Mouse (Mus musculus) large intestine, adult 2 months (tissue): ENCODE data around the gene Aox4. TPM values are rescaled to one million over a fixed set of nuclear protein-coding genes. Genes with fewer than 3 reads are reported as not detected.

Experiments used
- DNase-seq: peaks from one replicate; pipeline ENCODE4 v3.0.0-alpha.2; 2012; ENCODE audit warnings: low read depth, low spot score
- WGBS: fragments of 180-500 bp; shearing (Covaris S2); methylation state at CpG from one replicate; pipeline ENCODE4 v1.1.7; 2018; 5-methylcytosine and 5-hydroxymethylcytosine counted together
- polyA plus RNA-seq: library from polyadenylated mRNA; depleted of rRNA; stranded (reverse); fragments of >200 nt; gene quantifications from 2 replicates; pipeline ENCODE4 v1.2.3, GENCODE M21; 2012; rRNA removed

The Aox4 gene
- polyA plus RNA-seq, result not detected in 2 replicates

DNA sequence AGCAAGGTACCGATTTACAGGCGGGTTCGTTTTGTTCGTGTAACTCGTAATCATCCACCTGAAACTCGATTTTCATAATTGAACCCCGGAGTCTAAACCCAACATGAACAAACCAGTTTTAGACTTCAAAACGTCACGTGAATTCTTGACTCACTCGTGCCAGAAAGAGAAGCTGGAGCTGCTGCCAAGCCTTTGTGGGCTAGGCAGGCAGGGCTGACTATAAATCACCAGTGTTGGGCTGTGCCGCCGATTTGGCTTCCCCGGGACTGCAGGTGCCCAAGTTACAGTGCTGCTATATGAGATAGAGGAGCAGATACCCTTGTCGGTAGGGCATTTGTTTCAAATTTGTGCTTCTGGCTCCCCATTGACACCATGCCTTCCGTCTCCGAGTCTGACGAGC, at the start of gene Aox4:
Aox4 (plus strand) TSS at position 195 of the 400 bp plus-strand sequence.
- DNase-seq, result no peak
- 55% methylated on average over 17 of the region's 17 CpGs for WGBS

DNA sequence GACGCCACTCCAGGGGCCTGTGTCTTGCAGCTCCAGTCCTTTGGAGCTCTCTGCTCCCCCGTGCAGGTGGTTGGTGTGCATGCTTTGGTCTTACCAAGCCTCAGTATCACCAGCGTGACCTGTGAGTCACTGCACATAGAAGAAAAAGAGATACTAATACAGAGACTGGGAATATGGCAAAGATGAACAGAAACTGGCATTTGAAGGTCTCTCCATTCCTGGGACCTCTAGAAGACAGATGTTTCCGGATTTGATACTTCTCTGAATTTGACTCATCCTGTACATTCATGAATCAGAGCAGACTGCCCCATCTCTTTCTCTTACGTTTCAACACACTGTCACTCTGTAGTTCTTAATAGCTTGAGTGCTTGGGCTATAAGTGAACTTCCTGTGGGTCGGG, 40.3 kb upstream of the Aox4 start:
- DNase-seq, result no peak
- WGBS, result 59% methylated on average over 6 of the region's 6 CpGs

GRCm38 (mm10) chr1:58188514-58189175, 21.6 kb upstream of the Aox4 start:
- WGBS, result 63% methylated on average over 5 of the region's 5 CpGs
- DNase-seq, result no peak

GRCm38 (mm10) chr1:58194317-58194716, 15.9 kb upstream of the Aox4 start:
- WGBS, result 80% methylated on average over 12 of the region's 12 CpGs
- DNase-seq, result no peak

- 65% methylated on average over 3 of the region's 3 CpGs for WGBS
- no peak for DNase-seq
These were observed 15.2 kb upstream of the Aox4 start for GRCm38 (mm10) chr1:58194988-58195387.

- 21% methylated on average over 10 of the region's 10 CpGs for WGBS
- no peak for DNase-seq
These were observed 14.7 kb upstream of the Aox4 start for GRCm38 (mm10) chr1:58195541-58195940.

DNA sequence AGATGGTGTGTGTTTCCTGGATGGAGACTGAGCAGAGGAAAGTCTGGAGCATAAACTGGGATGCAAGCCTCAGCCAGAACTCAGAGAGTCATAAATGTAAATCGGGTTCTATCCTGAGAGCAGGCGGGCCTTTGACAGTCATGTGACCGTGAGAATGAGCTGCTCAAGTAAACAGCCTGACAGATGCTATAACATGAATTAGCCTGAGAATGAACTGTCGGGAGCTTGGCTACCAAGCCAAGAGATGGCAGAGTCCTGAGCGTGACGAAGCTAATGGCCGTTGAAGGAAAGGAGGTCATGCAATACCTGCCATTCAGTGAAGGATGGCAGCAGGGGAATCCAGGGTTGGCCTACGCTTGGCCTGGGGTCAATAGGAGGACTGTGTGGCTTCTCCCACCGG, 13.2 kb upstream of the Aox4 start:
- 25% methylated on average over 9 of the region's 9 CpGs for WGBS
- no peak for DNase-seq

- WGBS, result 68% methylated on average over 4 of the region's 4 CpGs
These were observed 11.8 kb upstream of the Aox4 start for GRCm38 (mm10) chr1:58198386-58198785.

DNA sequence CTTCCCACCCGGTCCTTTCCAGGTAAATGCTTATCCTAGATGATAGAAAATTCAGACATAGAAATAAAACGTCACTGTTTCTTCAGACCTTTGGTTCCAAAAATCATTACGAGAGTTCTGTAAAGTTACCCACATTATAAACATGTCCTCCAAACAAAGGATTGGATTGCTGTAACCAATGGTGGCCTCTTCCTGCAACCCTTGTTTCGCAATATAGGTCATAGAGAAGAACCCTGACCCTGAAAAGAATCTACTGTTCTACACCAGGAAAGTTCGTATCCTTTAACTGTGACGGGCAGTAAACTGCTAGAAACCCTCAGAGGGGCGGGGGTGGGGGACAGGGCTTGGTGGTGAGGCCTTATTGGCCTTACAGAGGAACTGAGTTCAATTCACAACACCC, 2.6 kb downstream of the Aox4 start:
- 40% methylated on average over 7 of the region's 7 CpGs for WGBS
- no peak for DNase-seq

More at GRCm38 (mm10) chr1:58198386-58198785, 11.8 kb upstream of the Aox4 start:
- no peak for DNase-seq

DNA sequence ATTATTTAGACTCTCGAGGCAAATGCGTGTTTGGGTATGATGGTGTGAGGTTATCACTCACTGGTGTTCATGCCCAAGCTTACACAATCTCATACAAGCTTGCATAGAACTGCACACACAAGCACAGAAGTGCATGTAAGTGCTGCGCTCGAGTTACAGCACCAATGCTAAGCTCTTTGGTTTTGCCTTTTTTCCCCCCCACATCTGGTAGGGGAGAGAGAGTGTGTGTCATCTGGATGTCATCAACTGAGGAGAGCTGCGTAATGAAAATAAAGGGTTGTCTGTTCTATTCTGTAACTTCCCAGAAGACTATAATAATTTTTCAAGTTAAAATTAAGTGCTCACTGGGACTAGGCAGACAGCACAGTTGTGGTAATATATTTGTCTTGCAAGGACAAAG, 3.6 kb downstream of the Aox4 start:
- WGBS, result 78% methylated on average over 5 of the region's 5 CpGs
- no peak for DNase-seq

DNA sequence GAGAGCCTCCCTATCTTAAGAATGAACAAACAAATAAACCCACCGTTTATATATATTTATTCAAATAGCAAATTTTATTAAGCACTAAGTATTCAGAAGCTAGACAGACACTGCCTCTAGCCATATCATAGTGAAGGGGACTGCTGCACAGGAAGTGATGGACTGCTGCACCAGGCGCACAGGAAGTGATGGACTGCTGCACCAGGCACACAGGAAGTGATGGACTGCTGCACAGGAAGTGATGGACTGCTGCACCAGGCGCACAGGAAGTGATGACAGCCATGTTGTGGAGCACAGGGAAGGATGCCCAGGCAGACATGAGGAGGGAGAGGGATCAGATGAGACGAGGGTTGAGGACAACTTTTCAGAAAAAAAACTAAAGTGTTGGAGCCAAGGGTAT, 5.2 kb downstream of the Aox4 start:
- WGBS, result 85% methylated on average over 4 of the region's 4 CpGs
- no peak for DNase-seq

DNA sequence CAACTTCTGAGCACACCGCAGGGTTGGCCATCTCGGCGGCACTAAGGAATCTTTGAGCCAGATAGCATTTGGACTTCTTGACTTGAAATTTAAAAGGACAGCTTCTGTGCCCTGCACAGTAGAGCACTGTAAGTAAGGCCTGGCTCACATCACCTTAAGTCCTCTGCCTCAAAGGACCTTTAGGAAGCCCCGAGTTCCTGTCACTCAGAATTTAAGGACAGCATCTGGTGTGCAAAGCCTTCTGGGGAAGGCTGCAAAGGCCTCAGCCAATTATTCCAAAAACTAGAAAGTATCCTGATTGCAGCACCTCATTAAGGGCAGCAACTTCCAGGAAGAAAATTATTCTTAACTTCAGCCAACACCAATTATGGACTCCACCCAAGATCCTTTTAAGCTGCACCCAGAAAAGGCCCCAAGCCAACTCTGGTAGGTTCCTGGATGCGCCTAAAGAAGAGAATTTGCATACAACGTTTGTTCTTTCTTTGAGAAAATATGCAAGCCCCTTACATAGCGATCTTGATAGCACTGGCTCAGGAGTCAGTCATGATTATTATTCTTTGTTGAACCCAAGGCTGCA, 5.8 kb downstream of the Aox4 start:
- no peak for DNase-seq
- 82% methylated on average over 7 of the region's 7 CpGs for WGBS

- no peak for DNase-seq
- WGBS, result 69% methylated on average over 6 of the region's 6 CpGs
These were observed 10.9 kb downstream of the Aox4 start for GRCm38 (mm10) chr1:58221070-58221469.

GRCm38 (mm10) chr1:58221879-58222278, 11.7 kb downstream of the Aox4 start:
- 82% methylated on average over 5 of the region's 5 CpGs for WGBS
- DNase-seq, result no peak

DNA sequence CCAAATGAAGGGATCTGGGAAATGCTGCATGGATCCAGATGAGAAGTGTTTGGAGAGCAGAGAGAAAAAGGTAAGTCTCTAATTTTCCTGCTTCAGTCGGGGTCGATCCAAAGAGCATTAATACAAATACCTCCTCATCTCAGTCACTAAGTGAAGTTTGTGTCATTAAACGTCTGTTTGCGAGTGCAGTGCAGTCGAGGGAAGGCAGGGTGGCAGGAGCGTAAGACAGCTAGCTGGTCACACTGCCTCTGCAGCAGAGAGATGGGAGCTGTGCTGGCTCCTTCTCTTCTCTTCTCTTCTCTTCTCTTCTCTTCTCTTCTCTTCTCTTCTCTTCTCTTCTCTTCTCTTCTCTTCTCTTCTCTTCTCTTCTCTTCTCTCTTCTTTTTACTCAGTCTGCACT, 17.9 kb downstream of the Aox4 start:
- 47% methylated on average over 6 of the region's 6 CpGs for WGBS
- DNase-seq, result no peak

GRCm38 (mm10) chr1:58228916-58229315, 18.7 kb downstream of the Aox4 start:
- no peak for DNase-seq

GRCm38 (mm10) chr1:58229774-58230173, 19.6 kb downstream of the Aox4 start:
- 84% methylated on average over 4 of the region's 4 CpGs for WGBS
- no peak for DNase-seq

- no peak for DNase-seq
- 46% methylated on average over 5 of the region's 5 CpGs for WGBS
These were observed 20.3 kb downstream of the Aox4 start for GRCm38 (mm10) chr1:58230542-58230941.

DNA sequence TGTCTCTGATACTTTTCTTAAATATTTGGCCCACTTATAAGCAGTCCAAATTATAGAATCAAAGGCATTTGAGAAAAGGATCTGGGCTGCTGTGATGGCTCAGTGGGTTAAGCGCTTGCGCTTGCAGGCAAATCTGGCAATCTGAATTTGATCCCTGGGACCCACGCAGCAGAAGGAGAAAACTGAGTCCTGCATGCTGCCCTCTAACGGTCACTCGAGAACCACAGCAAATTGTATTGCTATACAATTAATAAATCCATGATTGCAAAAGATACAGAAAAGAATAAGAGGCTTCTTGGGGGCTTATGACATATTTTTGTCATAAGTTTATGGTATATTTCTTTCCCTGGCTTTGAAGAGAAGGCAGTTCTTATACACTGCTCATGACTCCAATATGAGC, 25.2 kb downstream of the Aox4 start:
- 54% methylated on average over 5 of the region's 5 CpGs for WGBS

DNA sequence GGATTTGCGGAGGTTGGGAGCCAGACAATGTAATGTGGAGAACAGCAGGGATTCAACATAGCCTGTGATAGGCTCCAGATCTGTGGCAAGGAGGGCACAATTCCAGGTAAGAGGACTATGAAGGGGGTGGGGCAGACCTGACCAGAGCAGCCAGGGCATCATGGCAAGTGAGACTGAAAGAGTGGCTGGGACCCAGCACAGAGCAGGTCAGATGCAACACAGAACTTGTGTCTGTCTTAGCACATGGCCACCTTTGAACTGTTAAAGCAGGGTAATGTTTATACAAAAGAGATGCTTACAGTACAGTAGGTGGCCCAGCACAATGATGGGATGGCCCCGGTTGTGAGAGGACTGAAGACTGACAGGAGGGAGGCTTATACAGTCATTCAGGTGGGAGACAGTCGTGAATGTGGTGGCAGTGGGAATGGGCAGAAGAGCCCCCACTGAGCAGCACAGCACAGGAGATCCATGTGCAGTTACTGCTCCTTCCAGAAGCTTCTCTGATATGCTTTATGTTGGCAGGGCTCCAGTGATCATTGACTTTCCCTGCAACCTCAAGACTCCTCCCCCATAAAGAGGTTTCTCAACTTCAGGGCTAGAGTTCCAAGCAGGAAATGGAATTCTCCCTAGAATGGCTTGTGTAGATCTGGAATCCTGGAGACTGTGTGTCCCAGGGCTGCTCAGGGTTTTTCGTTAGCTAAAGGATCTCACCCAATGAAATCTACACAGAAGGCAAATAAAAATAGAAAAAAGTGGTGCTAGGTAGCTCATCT, 27.5 kb downstream of the Aox4 start:
- peak; percentile 1 for DNase-seq

More for the DNA sequence above, 25.2 kb downstream of the Aox4 start:
- DNase-seq, result no peak

DNA sequence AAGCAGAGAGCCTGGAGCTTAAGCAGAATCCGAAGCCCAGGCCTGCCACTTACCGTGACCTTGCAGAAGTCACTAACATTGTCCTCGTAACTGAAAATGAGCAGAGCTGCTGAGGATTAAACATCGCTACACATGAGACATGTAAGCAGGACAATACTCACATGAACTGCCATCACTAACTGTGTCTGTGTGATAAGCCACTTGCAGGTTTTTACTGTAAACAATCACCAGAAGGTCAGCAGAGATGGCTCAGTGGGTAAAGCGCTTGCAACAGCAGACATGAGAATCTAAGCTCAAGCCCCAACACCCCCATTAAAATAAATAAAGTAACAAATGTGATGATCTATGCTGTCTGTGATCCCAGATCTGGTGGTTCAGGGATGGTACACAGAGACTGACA, 28.2 kb downstream of the Aox4 start:
- 85% methylated on average over 5 of the region's 5 CpGs for WGBS
- DNase-seq, result no peak

More for the DNA sequence above, 27.5 kb downstream of the Aox4 start:
- WGBS, result 61% methylated on average over 4 of the region's 4 CpGs
